Mouse (Mus musculus): Measurements from ENCODE around the gene Defb23. TPM values are rescaled to one million over a fixed set of nuclear protein-coding genes. Genes with fewer than 3 reads are reported as not detected.
A peak's percentile ranks its signal among the peaks of the same experiment; 100 is the strongest.

Defb23 gene
- polyA plus RNA-seq, 1 experiment from 2014 or later, result not detected

- H3K4me2 ChIP-seq, result no peak overlapping the region
Observed at GRCm38 (mm10) chr2:152470973-152471372, 6.6 kb upstream of the Defb23 start.

GRCm38 (mm10) chr2:152459241-152459640, 5.2 kb downstream of the Defb23 start:
- ATAC-seq (ENCODE audit: low FRiP score), result no peak
- H3K9me3 ChIP-seq, result no peaks in the 10 kb centered on the region
- WGBS, result 67% methylated on average over 13 of the region's 13 CpGs
- H3K27ac ChIP-seq, result no peak overlapping the region
- H3K4me2 ChIP-seq, result no peak overlapping the region
- no peaks in the 10 kb centered on the region for H3K4me1 ChIP-seq (replicated peaks)
- H3K27me3 ChIP-seq, result no peaks in the 10 kb centered on the region; the same call in 1 of the 2 replicates
- no peak overlapping the region for H3K9ac ChIP-seq
- H3K4me3 ChIP-seq, result no peak overlapping the region
- H3K36me3 ChIP-seq, result no peaks in the 10 kb centered on the region

More at GRCm38 (mm10) chr2:152470973-152471372, 6.6 kb upstream of the Defb23 start:
- no peaks in the 10 kb centered on the region for H3K36me3 ChIP-seq
- H3K9me3 ChIP-seq, result no peaks in the 10 kb centered on the region
- H3K27ac ChIP-seq, result no peak overlapping the region
- H3K9ac ChIP-seq, result no peak overlapping the region
- no peak for ATAC-seq (ENCODE audit: low FRiP score)
- H3K4me3 ChIP-seq, result no peak overlapping the region
- whole genome bisulfite sequencing, result 33% methylated on average over 7 of the region's 7 CpGs
- H3K4me1 ChIP-seq (replicated peaks), result no peaks in the 10 kb centered on the region
- H3K27me3 ChIP-seq, result 0 out of 2 replicates have a peak, but pooled peaks cover 3% of the 10 kb centered on the region

- Histone ChIP-seq H3K4me1 (replicated peaks) (no peaks in the 10 kb centered on the region), H3K9ac (no peak overlapping the region), H3K4me3 (no peak overlapping the region), H3K9me3 (no peaks in the 10 kb centered on the region), H3K4me2 (no peak overlapping the region), H3K27ac (no peak overlapping the region), H3K36me3 (no peaks in the 10 kb centered on the region), H3K27me3 (no peaks in the 10 kb centered on the region)
- WGBS, result 74% methylated on average over 4 of the region's 4 CpGs
- no peak; the same call in 1 of the 2 replicates for ATAC-seq (ENCODE audit: low FRiP score)
Observed at GRCm38 (mm10) chr2:152452101-152452781, 12.2 kb downstream of the Defb23 start.

GRCm38 (mm10) chr2:152450241-152450640, 14.2 kb downstream of the Defb23 start:
- Histone ChIP-seq H3K36me3 (no peaks in the 10 kb centered on the region), H3K9ac (no peak overlapping the region), H3K4me2 (no peak overlapping the region), H3K9me3 (no peaks in the 10 kb centered on the region), H3K27ac (no peak overlapping the region), H3K27me3 (no peaks in the 10 kb centered on the region), H3K4me3 (no peak overlapping the region), H3K4me1 (replicated peaks) (no peaks in the 10 kb centered on the region)
- no peak for ATAC-seq (ENCODE audit: low FRiP score)
- 3% methylated on average over 5 of the region's 5 CpGs for WGBS

DNA sequence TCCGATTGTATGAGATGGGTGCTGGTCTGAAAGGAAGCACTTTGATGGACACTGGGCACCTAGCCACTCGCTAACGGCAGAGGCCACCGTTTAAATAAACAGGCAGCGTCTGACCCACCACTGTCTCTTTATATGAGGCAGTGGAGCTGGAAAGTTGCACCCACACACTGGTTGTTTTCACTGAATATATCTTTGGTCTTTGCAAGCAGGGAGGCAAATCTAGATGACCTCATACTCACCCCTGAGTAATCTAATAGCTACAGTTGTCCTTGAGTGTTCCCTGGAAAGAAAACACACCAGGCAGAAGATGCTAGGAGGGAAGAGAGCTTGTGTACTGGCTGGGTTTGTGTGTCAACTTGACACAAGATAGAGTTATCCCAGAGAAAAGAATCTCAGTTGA, 17.0 kb downstream of the Defb23 start:
- no peaks in the 10 kb centered on the region; the same call in 1 of the 2 replicates for H3K4me1 ChIP-seq (replicated peaks)
- 65% methylated on average over 5 of the region's 5 CpGs for WGBS
- no peak overlapping the region for H3K4me2 ChIP-seq
- H3K9ac ChIP-seq, result no peak overlapping the region
- no peak for ATAC-seq (ENCODE audit: low FRiP score)
- H3K36me3 ChIP-seq, result no peaks in the 10 kb centered on the region
- no peak overlapping the region for H3K27ac ChIP-seq
- H3K4me3 ChIP-seq, result no peak overlapping the region
- no peaks in the 10 kb centered on the region for H3K9me3 ChIP-seq
- no peaks in the 10 kb centered on the region for H3K27me3 ChIP-seq

- no peak for ATAC-seq (ENCODE audit: low FRiP score)
- H3K27me3 ChIP-seq, result no peaks in the 10 kb centered on the region
- H3K4me2 ChIP-seq, result no peak overlapping the region
- H3K36me3 ChIP-seq, result no peaks in the 10 kb centered on the region
- no peak overlapping the region for H3K9ac ChIP-seq
- 73% methylated on average over 2 of the region's 2 CpGs for WGBS
- H3K4me3 ChIP-seq, result no peak overlapping the region
- no peaks in the 10 kb centered on the region; the same call in 1 of the 2 replicates for H3K4me1 ChIP-seq (replicated peaks)
- H3K9me3 ChIP-seq, result no peaks in the 10 kb centered on the region
- no peak overlapping the region for H3K27ac ChIP-seq
Observed at GRCm38 (mm10) chr2:152446642-152447041, 17.8 kb downstream of the Defb23 start.

DNA sequence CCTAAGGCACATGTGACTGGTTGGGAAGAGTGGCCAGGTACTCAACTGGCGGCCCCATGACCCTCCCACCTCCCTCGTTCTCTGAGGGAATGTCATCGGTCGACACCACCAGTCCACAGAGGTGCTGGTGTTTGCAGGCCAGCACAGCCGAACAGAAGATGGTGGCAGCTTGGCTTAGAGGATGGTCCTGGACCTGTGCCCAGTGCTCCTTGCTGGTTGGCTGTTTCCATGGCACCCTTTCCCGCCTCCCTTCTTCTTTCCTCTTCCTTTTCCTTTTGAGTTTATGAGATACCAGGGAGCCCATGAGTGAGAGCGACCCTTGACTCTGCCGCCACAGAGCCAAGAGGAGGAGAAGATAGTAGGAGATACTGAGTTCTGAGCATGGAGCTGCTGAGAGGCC, 21.1 kb downstream of the Defb23 start:
- no peak overlapping the region for H3K27ac ChIP-seq
- H3K4me1 ChIP-seq (replicated peaks), result no peaks in the 10 kb centered on the region; the same call in 1 of the 2 replicates
- H3K4me3 ChIP-seq, result no peak overlapping the region
- ATAC-seq (ENCODE audit: low FRiP score), result no peak
- no peaks in the 10 kb centered on the region for H3K36me3 ChIP-seq
- no peaks in the 10 kb centered on the region for H3K27me3 ChIP-seq
- H3K9ac ChIP-seq, result no peak overlapping the region
- no peak overlapping the region for H3K4me2 ChIP-seq
- H3K9me3 ChIP-seq, result no peaks in the 10 kb centered on the region
- WGBS, result 88% methylated on average over 8 of the region's 8 CpGs

- ATAC-seq (ENCODE audit: low FRiP score), result no peak
- Histone ChIP-seq H3K4me2 (no peak overlapping the region), H3K9ac (no peak overlapping the region), H3K36me3 (no peaks in the 10 kb centered on the region), H3K9me3 (no peaks in the 10 kb centered on the region), H3K27me3 (no peaks in the 10 kb centered on the region), H3K27ac (no peak overlapping the region), H3K4me3 (no peak overlapping the region), H3K4me1 (replicated peaks) (peaks cover 4% of the 10 kb centered on the region)
- WGBS, result 76% methylated on average over 4 of the region's 4 CpGs
Observed at GRCm38 (mm10) chr2:152442322-152442721, 22.1 kb downstream of the Defb23 start.

- Histone ChIP-seq H3K4me1 (replicated peaks) (peaks cover 15% of the 10 kb centered on the region), H3K27me3 (0 out of 2 replicates have a peak, but pooled peaks cover 5% of the 10 kb centered on the region), H3K9me3 (no peaks in the 10 kb centered on the region), H3K27ac (no peak overlapping the region), H3K4me2 (no peak overlapping the region), H3K9ac (no peak overlapping the region), H3K36me3 (no peaks in the 10 kb centered on the region), H3K4me3 (no peak overlapping the region)
- ATAC-seq (ENCODE audit: low FRiP score), result no peak
- 88% methylated on average over 2 of the region's 2 CpGs for WGBS
Observed at GRCm38 (mm10) chr2:152439833-152440232, 24.6 kb downstream of the Defb23 start.

DNA sequence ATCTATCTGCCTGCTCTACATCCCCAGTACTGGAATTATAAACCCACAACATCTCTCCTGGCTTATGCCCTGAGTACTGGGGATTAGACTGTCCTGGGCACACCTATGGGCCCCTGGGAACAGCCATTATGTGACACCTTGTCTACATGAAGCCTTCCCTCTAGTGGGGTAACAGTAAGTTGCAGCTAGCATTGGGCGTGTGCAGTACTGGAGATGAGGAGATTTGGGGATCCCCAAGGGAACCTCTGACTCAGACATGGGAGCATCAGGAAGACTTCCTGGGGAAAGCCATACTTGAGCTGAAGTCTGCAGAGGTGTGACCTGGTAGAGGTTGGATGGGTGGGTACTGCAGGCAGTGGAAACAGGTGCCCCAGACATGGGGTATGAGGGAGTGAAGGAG, 25.5 kb downstream of the Defb23 start:
- no peak for ATAC-seq (ENCODE audit: low FRiP score)
- Histone ChIP-seq H3K9ac (no peak overlapping the region), H3K4me1 (replicated peaks) (peaks cover 15% of the 10 kb centered on the region), H3K27ac (no peak overlapping the region), H3K27me3 (0 out of 2 replicates have a peak, but pooled peaks cover 5% of the 10 kb centered on the region), H3K36me3 (no peaks in the 10 kb centered on the region), H3K9me3 (no peaks in the 10 kb centered on the region), H3K4me3 (no peak overlapping the region), H3K4me2 (no peak overlapping the region)
- WGBS, result 75% methylated on average over 1 of the region's 1 CpGs

DNA sequence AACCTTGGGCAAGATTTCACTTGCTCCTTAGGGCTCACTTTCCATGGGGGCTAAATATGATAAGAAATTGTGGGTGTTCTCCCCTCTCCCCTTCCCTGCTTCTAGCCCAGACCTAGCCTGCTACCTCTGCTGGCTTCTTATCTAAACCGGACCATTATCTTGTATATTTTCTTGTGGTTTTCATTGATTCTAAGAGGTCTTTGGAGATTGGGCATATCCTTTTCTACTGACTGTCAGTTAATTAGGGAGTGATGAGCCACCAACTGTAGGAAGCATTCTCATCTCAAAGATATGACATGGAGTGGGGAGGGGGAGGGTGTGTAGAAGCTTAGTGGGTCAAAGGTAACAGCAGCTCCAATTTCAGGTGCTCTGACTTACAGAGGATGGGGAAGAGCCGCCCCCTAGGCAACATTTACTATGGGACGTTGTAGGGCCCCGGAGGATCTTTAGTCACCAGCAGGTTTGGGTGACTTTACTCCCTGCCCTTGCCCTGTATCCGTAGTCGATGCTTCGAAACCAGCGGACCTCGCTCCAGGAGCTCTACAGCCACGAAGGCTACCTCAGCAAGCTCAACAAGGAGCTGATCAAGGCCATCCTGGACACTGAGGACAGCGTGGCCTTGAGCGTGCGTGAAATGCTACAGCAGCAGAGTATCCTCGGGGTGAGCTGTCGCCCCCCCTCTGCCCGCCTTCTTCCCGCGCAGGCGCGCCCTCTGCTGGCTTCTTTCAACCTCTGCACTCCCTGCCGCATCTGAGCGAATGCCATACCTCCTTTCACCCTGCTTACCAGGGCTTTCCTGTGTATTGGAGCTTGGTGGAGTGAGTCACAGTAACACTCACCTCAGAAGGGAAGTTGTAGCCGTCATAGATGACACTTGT, 27.2 kb downstream of the Defb23 start:
- Histone ChIP-seq H3K4me2 (peak overlapping the region; percentile 61), H3K27ac (no peak overlapping the region), H3K9ac (peak overlapping the region; percentile 66), H3K36me3 (no peaks in the 10 kb centered on the region), H3K27me3 (0 out of 2 replicates have a peak, but pooled peaks cover 5% of the 10 kb centered on the region), H3K9me3 (no peaks in the 10 kb centered on the region), H3K4me1 (replicated peaks) (peaks cover 15% of the 10 kb centered on the region), H3K4me3 (peak overlapping the region; percentile 35)
- ATAC-seq (ENCODE audit: low FRiP score), result peak; percentile 81
- WGBS, result 3% methylated on average over 23 of the region's 23 CpGs

DNA sequence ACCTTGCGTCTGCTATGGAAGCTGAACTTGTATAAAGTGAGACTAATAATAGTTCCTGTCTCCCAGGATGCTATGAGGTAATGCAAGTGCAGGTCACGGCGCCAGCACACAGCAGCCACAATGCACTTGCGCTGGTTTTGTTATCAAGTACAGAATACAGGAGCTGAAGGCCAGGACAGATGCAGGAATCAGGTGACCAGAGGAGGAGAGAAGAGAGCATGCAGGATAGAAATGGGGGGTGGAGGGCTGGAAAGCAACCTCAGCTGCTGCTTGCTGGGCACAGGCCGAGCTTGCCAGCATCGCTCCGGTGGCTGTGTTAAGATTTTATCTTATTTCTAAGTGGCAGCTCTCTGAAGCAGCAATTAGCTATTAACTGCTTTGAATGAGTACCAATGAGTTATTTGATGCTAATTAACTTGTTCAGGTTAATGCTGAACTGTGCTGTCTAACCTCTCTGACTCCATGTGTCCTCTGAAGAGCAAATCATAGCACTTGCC, 28.0 kb downstream of the Defb23 start:
- 76% methylated on average over 7 of the region's 7 CpGs for WGBS
- Histone ChIP-seq H3K4me2 (no peak overlapping the region), H3K4me3 (no peak overlapping the region), H3K9me3 (no peaks in the 10 kb centered on the region), H3K36me3 (no peaks in the 10 kb centered on the region), H3K9ac (0 out of 2 replicates have a peak overlapping the region, but pooled peaks have one; percentile 15), H3K27ac (peak overlapping the region; percentile 12; the same call in 1 of the 2 replicates), H3K4me1 (replicated peaks) (peaks cover 15% of the 10 kb centered on the region), H3K27me3 (0 out of 2 replicates have a peak, but pooled peaks cover 5% of the 10 kb centered on the region)
- no peak for ATAC-seq (ENCODE audit: low FRiP score)
